Mouse (Mus musculus) cortical plate, adult 2 months (tissue): ENCODE results near the gene Fscn1.

Experiments
- CTCF ChIP-seq: fragments of 200-500 bp; IDR thresholded peaks from 2 replicates; pipeline ENCODE4 v1.5.1; 2011; ENCODE audit warnings: mild to moderate bottlenecking, control low read depth, low read length; ENCODE audit not compliant: insufficient read depth; ENCODE audit errors: extremely low read depth
- POLR2A ChIP-seq: fragments of 200-500 bp; IDR thresholded peaks from 2 replicates; pipeline ENCODE4 v1.6.1; 2011; ENCODE audit warnings: mild to moderate bottlenecking, low read length, control low read depth; ENCODE audit not compliant: insufficient read depth; ENCODE audit errors: extremely low read depth

DNA sequence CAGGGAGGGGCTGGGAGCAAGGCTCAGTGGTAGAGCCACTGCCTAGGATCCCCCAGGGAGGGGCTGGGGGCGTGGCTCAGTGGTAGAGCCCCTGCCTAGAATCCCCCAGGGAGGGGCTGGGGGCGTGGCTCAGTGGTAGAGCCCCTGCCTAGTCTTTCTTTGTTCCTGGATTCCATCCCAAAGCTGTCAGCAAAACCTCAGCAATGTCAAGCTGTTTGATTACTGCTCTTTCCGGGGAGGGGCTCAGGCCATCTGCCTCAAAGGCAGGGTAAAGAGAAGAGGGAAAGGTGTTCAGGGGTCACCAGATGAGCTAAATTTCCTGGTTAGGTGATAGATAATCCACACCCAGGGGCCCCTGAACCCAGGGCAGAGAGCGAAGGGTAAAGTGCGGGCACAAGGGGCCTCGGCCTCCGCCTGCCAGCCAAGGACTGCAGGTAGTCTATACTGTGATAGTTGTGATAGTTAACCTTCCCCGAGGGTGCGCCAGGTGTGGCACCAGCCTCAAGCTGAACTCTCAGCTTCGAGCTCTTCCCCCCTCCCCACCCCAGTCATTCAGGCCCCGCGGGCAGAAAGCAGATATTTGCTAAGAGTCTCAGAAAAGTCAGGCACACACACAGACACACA lies 35.7 kb upstream of the Fscn1 start:
- no peak for TF ChIP-seq CTCF
- no peak for TF ChIP-seq POLR2A
